19 mouse cellular contexts compared by ENCODE assay signal in genomic region chr3:79415081-79415480, GRCm38 (mm10).
DNase-seq lines count a peak whose midpoint lies in the region; ATAC-seq lines count a peak whose summit lies in the region.
"Had no signal": no experiment of that assay in that cellular context is flagged by ENCODE, and none has a peak within 500 bp of the region (broad histone marks: within the 10 kb centered on the region; RNA-seq: fewer than 3 reads in every experiment).

No protein-coding gene starts in this region.

- no peaks in the 10 kb centered on the region for H3K4me1 ChIP-seq in heart, embryonic 12.5 days (replicated peaks)
- peaks cover 40% of the 10 kb centered on the region for H3K4me1 ChIP-seq in hindbrain, embryonic 10.5 days (replicated peaks)
- peaks cover 13% of the 10 kb centered on the region for H3K4me1 ChIP-seq in hindbrain, embryonic 13.5 days (replicated peaks)

- H3K9ac ChIP-seq in heart, embryonic 12.5 days, result no peak overlapping the region
- no peak overlapping the region for H3K9ac ChIP-seq in hindbrain, embryonic 13.5 days
- H3K9ac ChIP-seq: embryonic facial prominence, embryonic 13.5 days; embryonic facial prominence, embryonic 15.5 days had no signal

- H3K4me3 ChIP-seq in heart, embryonic 12.5 days, result no peak overlapping the region
- no peak overlapping the region for H3K4me3 ChIP-seq in hindbrain, embryonic 10.5 days
- no peak overlapping the region for H3K4me3 ChIP-seq in hindbrain, embryonic 13.5 days
- H3K4me3 ChIP-seq: embryonic facial prominence, embryonic 13.5 days; embryonic facial prominence, embryonic 15.5 days; erythroblast, embryonic 14.5 days had no signal

- DNase-seq in heart, adult 11 months, result peak; percentile 58
- DNase-seq in hindbrain, embryonic 10.5 days (ENCODE audit: low spot score), result no peak
- DNase-seq: adrenal gland, adult 2 months; adrenal gland, postnatal 10 days; adrenal gland, postnatal 25 days; cerebellum, adult 11 months; cerebellum, adult 18-20 months; cerebellum, adult 8-10 months; cerebellum, adult 9-11 months; cerebellum, postnatal 14 days; cerebellum, postnatal 36 days; embryo, embryonic 11 days had no signal

- no peak overlapping the region for H3K4me2 ChIP-seq in heart, embryonic 12.5 days
- no peak overlapping the region for H3K4me2 ChIP-seq in hindbrain, embryonic 13.5 days
- H3K4me2 ChIP-seq: embryonic facial prominence, embryonic 13.5 days; embryonic facial prominence, embryonic 15.5 days had no signal

- ATAC-seq in heart, embryonic 12.5 days (ENCODE audit: insufficient number of reproducible peaks, low FRiP score), result no peak
- ATAC-seq in hindbrain, embryonic 13.5 days (ENCODE audit: low FRiP score), result no peak
- ATAC-seq: forebrain, embryonic 14.5 days; forebrain, embryonic 16.5 days had no signal

- H3K27me3 ChIP-seq in heart, embryonic 12.5 days (replicated peaks), result no peaks in the 10 kb centered on the region
- H3K27me3 ChIP-seq in hindbrain, embryonic 10.5 days (ENCODE audit: insufficient read depth, poor library complexity, severe bottlenecking), result no peaks in the 10 kb centered on the region
- H3K27me3 ChIP-seq in hindbrain, embryonic 13.5 days, result no peaks in the 10 kb centered on the region
- H3K27me3 ChIP-seq: embryonic facial prominence, embryonic 13.5 days; embryonic facial prominence, embryonic 15.5 days had no signal

- no peak overlapping the region for H3K27ac ChIP-seq in heart, embryonic 12.5 days (ENCODE audit: poor library complexity, severe bottlenecking)
- H3K27ac ChIP-seq in hindbrain, embryonic 10.5 days, result peak overlapping the region; percentile 29; the same call in 1 of the 2 replicates
- H3K27ac ChIP-seq in hindbrain, embryonic 13.5 days, result no peak overlapping the region
- H3K27ac ChIP-seq: embryonic facial prominence, embryonic 13.5 days; embryonic facial prominence, embryonic 15.5 days had no signal

- no peaks in the 10 kb centered on the region for H3K9me3 ChIP-seq in heart, embryonic 12.5 days (replicated peaks)
- no peaks in the 10 kb centered on the region for H3K9me3 ChIP-seq in hindbrain, embryonic 10.5 days
- H3K9me3 ChIP-seq in hindbrain, embryonic 13.5 days, result no peaks in the 10 kb centered on the region
- H3K9me3 ChIP-seq: embryonic facial prominence, embryonic 13.5 days; embryonic facial prominence, embryonic 15.5 days had no signal

- 75% methylated on average over 5 of the region's 5 CpGs for WGBS in heart, embryonic 12.5 days
- 85% methylated on average over 5 of the region's 5 CpGs for WGBS in hindbrain, embryonic 10.5 days
- WGBS in hindbrain, embryonic 13.5 days, result 84% methylated on average over 5 of the region's 5 CpGs

- no peaks in the 10 kb centered on the region for H3K36me3 ChIP-seq in heart, embryonic 12.5 days
- no peaks in the 10 kb centered on the region for H3K36me3 ChIP-seq in hindbrain, embryonic 10.5 days
- H3K36me3 ChIP-seq in hindbrain, embryonic 13.5 days, result no peaks in the 10 kb centered on the region
- H3K36me3 ChIP-seq: embryonic facial prominence, embryonic 13.5 days; embryonic facial prominence, embryonic 15.5 days had no signal
